Mouse (Mus musculus): ENCODE measurements around the gene Ipcef1. TPM values are rescaled to one million over a fixed set of nuclear protein-coding genes. Genes with fewer than 3 reads are reported as not detected.

Ipcef1 gene
- under 1 TPM; 0.11 to 0.19 TPM for total RNA-seq (2021)

DNA sequence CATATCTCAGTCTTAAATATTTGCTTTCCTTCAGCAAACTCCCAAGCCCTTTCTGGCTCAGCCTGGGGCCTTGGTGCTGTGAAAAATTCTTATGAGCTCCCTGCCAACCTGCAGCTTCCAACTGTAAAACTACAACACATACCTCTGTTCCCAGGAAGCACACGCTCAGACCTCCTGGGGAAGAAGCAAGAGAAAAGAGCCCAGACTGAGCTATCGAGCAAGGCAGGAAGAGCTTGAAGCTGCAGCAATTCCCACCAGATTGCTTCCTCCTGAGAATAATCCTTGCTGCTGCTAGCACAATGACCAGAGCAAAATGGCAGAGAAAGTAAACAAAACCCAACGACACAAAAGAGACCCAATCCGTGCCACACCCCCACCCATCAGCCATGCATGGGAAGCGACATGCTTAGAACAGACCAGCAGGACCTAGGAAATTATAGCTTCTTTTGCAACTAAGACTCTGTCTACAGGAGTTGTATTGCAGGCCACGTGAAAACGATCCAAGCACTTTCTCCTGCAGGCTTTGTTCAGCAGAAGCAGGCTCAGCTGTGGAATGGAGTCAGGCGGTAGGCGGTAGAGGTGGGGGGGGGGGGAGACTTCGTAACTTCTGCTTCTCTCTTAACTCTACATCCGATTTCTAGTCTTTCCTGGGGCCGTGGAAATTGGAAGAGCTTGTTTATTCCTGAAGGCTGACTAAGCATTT, at the start of gene Ipcef1:
Ipcef1 (minus strand) TSS at position 164 of the 703 bp plus-strand sequence.
- no peak for DNase-seq

DNA sequence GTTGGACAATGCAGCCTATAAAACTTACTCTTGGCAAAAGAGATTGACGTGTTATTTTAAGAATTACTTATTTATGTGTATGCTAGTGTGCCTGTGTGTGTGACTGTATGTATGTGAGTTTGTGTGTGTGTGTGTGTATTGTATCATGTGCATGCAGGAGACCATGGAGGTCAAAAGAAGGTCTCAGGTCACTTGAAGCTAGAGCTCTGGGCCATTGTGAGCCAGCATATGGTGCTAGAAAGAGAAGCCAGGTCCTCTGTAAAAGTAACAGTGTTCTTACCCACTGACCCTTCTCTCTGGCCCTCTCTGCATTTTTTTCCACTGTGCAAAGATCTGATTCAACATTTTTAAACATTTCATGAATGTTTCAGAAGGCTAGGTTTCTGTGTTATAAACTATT, 25.7 kb upstream of the Ipcef1 start:
- intact Hi-C loops (cut with DNase I), result loop anchor here (5.0 to 10.0 kb wide), 2 partner anchors 191 to 1043 kb away; no protein-coding TSS in a partner anchor
- DNase-seq, result no peak

More for the DNA sequence above, at the start of gene Ipcef1:
- intact Hi-C loops (cut with DNase I), result no loop called here

- intact Hi-C loops (cut with DNase I), result loop anchor here (5.0 to 10.0 kb wide), 2 partner anchors 190 to 1043 kb away; no protein-coding TSS in a partner anchor
These were observed 25.1 kb upstream of the Ipcef1 start for GRCm38 (mm10) chr10:7077389-7077808.

DNA sequence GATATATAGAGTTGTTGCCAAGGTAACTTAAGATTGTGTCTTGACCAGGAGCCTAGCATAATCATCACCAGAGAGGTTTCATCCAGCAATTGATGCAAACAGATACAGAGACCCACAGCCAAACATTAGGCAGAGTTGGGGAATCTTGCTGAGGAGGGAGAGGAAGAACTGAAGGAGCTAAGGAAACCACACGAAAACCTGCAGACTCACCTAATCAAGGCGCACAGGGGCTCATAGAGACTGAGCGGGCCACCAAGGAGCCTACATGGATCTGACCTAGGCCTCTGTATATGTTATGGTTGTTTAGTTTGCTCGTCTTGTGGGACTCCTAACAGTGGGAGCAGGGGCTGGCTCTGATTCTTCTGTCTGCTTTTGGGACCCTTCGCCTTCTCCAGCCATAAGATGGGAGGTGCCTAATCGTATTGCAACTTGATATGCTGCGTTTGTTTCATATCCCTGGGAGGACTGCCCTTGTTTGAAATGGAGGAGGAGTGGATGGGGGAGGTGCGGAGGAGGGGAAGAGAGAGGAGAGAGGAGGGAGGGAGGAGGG, 24.5 kb upstream of the Ipcef1 start:
- intact Hi-C loops (cut with DNase I), result loop anchor here (1.0 to 10.0 kb wide), 3 partner anchors 136 to 1042 kb away; partner anchors contain the start of gene Cnksr3
- DNase-seq, result no peak

More at GRCm38 (mm10) chr10:7077389-7077808, 25.1 kb upstream of the Ipcef1 start:
- no peak for DNase-seq

- peak; percentile 74 to 79 for DNase-seq
- intact Hi-C loops (cut with DNase I), result loop anchor here (1.0 to 10.0 kb wide), 3 partner anchors 136 to 1041 kb away; partner anchors contain the start of gene Cnksr3
These were observed 23.9 kb upstream of the Ipcef1 start for GRCm38 (mm10) chr10:7076201-7076600.

DNA sequence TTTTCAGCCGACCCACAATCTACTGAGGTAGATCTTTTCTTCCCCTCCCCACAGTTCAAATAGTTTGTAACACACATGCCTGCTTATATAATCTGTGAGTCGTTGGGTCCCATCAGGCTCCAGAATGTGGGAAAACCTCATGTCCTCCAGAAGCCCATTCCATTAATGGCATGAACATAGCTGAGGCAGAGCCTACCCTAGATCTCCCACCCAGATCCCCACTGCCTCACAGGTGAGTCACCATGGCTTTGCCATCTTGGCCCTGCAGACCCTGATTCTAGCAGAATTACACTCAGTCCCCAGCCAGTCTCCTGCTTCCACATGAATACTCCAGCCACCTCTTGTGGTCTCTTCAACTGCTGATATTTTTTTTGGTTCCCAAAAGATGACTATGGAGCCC, 23.4 kb upstream of the Ipcef1 start:
- no peak for DNase-seq
- intact Hi-C loops (cut with DNase I), result loop anchor here (1.0 to 10.0 kb wide), 3 partner anchors 137 to 1041 kb away; partner anchors contain the start of gene Cnksr3

DNA sequence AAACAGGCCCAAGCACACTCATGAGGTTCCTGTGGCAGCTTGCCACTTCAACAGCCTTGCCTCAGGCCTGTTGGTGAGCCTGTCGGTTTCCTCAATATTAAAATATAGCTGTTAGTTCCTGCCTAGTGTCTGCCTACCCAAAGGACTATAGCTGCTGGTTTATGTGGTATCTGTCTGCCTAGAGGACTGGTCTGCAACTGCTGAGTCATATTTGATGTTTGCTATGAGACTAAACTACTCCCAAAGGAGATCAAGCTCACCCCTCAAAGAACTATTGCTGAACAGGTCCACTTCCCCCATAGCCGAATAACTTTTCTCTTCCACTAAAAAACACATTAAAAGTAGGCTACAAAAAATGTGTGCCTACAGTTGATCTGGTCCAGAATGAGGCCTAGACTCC, 22.0 kb upstream of the Ipcef1 start:
- intact Hi-C loops (cut with DNase I), result loop anchor here (10.0 kb wide), 1 partner anchor 1039 kb away; no protein-coding TSS in a partner anchor

GRCm38 (mm10) chr10:7070924-7071323, 18.6 kb upstream of the Ipcef1 start:
- DNase-seq, result no peak
- intact Hi-C loops (cut with DNase I), result loop anchor here (10.0 kb wide), 1 partner anchor 1036 kb away; no protein-coding TSS in a partner anchor

More for the DNA sequence above, 22.0 kb upstream of the Ipcef1 start:
- DNase-seq, result no peak

DNA sequence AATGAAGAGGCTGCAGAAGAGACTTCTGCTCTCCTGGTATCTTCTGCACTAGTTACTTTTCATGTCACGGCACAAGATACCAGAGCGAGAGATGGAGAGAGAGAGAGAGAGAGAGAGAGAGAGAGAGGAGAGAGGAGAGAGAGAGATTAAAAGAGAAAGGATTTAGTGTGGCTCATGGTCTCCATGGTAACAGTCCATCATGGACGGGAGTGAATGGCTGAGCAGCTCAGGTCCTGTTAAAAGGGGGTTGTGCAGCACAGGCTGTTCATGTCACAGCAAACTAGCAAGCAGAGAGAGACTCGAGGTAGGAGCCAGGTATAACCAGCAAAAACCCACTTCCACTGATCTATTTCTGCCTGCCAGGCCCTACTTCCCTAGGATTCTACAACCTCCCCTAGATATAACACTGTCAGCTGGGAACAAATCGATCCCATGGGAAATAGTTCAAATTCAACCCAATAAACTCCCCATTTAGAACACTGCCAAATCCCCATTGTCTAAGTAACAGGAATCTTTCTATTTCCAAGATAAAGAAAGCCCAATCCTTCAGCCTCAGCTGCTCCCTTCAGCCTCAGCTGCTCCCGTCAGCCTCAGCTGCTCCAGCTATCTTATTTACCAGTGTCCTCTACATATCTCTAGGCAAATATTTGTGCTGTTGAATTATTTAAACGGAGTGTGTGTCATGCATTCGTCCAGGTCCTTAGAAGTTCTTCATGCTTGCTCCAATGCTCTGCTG, 18.0 kb upstream of the Ipcef1 start:
- intact Hi-C loops (cut with DNase I), result loop anchor here (10.0 kb wide), 1 partner anchor 1035 kb away; no protein-coding TSS in a partner anchor
- no peak for DNase-seq

- DNase-seq, result no peak
- intact Hi-C loops (cut with DNase I), result no loop called here
These were observed 16.8 kb upstream of the Ipcef1 start for GRCm38 (mm10) chr10:7069090-7069489.

DNA sequence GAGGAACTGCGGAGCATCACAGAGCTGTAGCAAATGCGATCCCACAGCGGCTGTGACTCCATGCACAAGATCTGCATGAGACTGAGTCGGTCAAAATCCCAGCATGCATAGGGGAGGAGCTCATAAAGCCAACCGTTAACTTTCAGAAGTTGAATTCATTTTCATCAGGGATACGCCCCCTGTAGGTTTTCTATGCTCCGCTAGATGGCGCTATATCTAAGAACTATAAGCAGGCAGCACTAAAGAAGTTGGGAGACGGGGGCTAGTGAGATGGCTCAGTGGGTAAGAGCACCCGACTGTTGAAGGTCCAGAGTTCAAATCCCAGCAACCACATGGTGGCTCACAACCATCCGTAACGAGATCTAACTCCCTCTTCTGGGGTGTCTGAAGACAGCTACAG, 16.3 kb upstream of the Ipcef1 start:
- no peak for DNase-seq
- intact Hi-C loops (cut with DNase I), result no loop called here

DNA sequence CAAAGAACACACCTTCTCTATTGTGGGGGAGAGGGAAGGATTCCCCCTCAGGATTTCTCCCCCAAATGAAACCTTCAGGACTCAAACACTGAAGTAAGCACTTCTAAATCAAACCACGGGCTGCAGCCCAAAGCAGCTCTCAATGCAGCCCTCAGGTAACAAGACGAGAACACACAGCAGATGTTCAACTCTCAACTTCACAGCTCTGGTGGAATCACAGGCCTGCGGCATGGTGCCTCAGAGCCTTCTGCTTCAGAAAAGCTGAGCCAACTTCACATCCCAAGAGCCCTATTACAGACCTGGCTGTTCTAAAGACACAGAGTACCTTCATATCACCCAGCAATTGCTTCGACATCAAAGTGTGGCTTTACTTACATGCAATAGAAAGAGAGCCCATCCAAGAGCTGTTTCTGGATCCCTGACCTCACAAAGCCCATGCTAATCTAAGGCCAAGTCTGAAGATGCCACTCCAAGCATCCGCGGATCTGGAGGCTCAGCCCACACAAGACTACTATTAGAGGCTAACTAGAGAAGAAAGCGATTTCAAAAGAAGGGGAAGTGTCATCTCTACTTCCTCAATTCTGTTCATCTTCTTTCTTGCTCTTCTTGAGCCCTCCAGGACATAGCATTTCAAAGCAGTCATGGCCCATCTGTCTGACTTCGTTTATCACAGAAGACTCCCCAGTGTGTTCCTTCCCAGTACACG, 11.6 kb upstream of the Ipcef1 start:
- DNase-seq, result no peak
- intact Hi-C loops (cut with DNase I), result no loop called here

DNA sequence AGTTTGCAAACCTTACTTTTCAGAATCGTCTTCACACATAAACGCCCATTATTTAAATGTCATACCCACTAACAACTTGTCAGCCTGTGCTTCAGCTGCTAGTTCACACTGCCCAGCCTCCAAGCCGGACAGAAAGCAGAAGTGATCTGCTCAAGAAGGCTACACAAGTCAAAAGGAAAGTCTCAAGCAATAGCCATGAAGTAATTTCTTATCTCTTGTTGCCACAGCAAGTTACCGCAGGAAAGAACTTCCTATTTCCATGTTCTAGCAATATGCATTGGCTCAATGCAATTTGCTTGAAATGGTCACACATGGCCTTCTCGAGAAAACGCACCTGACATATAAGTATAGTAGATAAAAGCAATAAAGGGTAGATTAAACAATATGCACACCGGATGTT, 10.7 kb upstream of the Ipcef1 start:
- intact Hi-C loops (cut with DNase I), result no loop called here
- DNase-seq, result no peak

DNA sequence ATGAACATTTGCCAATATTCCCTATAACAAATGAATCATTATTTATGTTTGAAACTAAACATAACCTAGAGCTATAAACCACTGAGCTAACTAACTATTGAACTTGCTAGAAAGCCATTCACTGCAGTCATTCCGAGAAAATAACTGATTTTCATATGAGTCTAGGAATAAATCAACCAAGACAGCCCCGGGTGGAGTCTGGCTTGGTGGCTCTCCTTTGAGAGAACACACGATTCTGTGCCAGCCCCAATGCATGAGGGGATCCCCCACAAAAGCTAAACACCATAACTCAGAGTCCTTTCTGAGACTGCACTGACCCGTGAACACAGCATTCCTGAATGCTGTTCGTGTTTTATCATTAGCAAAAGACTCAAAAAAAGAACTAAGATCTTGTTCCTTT, 8.0 kb upstream of the Ipcef1 start:
- intact Hi-C loops (cut with DNase I), result no loop called here
- DNase-seq, result no peak

- intact Hi-C loops (cut with DNase I), result no loop called here
These were observed 5.3 kb upstream of the Ipcef1 start for GRCm38 (mm10) chr10:7057546-7057945.

GRCm38 (mm10) chr10:7054560-7055205, 2.4 kb upstream of the Ipcef1 start:
- intact Hi-C loops (cut with DNase I), result no loop called here
- DNase-seq, result no peak

More at GRCm38 (mm10) chr10:7057546-7057945, 5.3 kb upstream of the Ipcef1 start:
- DNase-seq, result no peak

DNA sequence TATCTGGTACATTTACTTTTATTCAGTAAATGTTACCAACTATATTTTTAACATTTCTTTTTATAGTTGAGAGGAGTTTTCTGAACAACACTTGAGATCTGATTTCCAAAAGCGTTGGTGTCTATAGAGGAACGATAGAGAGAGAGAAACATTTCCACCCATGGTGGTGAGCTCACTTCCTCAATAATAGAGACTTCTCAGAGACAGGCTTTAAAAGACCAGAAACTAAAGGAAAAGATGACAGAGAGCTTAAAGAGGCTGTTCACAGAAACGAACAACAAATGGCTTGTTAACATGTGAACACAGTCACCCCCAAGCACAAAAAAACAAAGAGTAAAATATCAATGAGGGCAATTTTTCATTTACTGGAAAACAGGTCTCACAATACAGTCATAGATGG, 2.4 kb downstream of the Ipcef1 start:
- intact Hi-C loops (cut with DNase I), result no loop called here
- DNase-seq, result no peak

- no peak for DNase-seq
- intact Hi-C loops (cut with DNase I), result no loop called here
These were observed 4.4 kb downstream of the Ipcef1 start for GRCm38 (mm10) chr10:7047919-7048291.

GRCm38 (mm10) chr10:7047288-7047918, 4.9 kb downstream of the Ipcef1 start:
- intact Hi-C loops (cut with DNase I), result no loop called here
- DNase-seq, result no peak

All from heart, postnatal 36 days (tissue).